Mouse (Mus musculus): Measurements from ENCODE around the gene Zfp654. TPM values are rescaled to one million over a fixed set of nuclear protein-coding genes. Genes with fewer than 3 reads are reported as not detected.
A peak's percentile ranks its signal among the peaks of the same experiment; 100 is the strongest.

Zfp654 gene
- polyA plus RNA-seq, 1 experiment from 2014 or later = 7.3 TPM

DNA sequence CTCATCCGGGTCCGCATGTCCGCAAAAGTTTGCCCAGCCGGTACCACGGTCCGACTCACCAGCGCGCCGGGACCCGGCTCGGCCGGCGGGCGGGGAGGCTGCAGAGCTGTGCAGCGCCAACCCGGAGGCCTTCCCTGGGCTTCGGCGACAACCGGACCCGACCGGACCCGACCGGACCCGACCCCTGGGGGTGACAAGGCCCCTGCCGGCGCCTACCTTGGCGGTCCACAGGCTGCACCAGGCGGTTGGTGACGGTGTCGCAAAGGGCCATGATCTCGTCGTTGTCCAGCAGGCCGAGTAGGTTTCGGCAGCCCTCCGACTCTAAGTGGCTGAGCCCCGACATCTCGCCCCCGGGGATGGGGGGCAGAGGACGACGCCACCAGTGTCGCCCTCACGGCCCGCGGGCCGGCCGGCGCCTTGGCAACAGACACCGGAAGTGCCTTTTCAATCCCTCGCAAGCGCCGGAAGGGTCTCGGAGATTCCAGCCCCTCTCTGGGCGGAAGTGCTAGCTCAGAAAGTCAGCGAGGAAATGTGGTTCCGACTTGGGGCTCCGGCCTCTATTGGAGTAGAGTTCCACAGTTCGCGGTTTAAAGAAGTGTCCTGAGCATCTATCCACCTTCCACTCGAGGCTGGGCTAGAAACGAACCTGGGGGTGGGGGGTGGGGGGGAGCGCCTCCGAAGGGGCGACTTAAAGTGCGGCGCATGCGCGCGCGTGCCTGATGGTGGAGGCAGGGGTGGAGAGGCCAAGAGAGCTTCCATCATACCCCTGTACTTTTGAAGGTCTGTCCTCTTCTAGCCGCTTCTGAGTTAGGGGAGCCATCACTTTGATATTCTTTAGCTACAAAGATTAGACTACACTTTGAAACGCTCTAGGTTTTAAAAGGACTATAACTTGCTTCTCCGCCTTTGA lies 80.7 kb downstream of the Zfp654 start, which contains the start of gene 4930453N24Rik:
Gene 4930453N24Rik (minus strand): TSS at position 641 of the 910 bp plus-strand sequence.
- WGBS = 2% methylated on average over 72 of the region's 72 CpGs
- Histone ChIP-seq H3K27ac (ENCODE audit: low read depth, low read length) (peak within 1 kb of the TSS; percentile 73), H3K27me3 (replicated peaks; ENCODE audit: control insufficient read depth, insufficient read depth, low read length) (no peaks in the 10 kb centered on the region), H3K9me3 (ENCODE audit: control insufficient read depth, low read length) (no peaks in the 10 kb centered on the region), H3K4me2 (peak within 1 kb of the TSS; percentile 62), H3K36me3 (ENCODE audit: control insufficient read depth, insufficient read depth, low read length) (no peaks in the 10 kb centered on the region), H3K9ac (ENCODE audit: low read depth, low read length) (peak within 1 kb of the TSS; percentile 84), H3K4me3 (ENCODE audit: low read depth, low read length) (peak within 1 kb of the TSS; percentile 83), H3K4me1 (replicated peaks; ENCODE audit: control insufficient read depth, insufficient read depth, low read length) (no peaks in the 10 kb centered on the region)
- DNase-seq (ENCODE audit: low spot score) (peak; percentile 86), ATAC-seq (replicated peaks; ENCODE audit: low FRiP score) (peak; percentile 95)

DNA sequence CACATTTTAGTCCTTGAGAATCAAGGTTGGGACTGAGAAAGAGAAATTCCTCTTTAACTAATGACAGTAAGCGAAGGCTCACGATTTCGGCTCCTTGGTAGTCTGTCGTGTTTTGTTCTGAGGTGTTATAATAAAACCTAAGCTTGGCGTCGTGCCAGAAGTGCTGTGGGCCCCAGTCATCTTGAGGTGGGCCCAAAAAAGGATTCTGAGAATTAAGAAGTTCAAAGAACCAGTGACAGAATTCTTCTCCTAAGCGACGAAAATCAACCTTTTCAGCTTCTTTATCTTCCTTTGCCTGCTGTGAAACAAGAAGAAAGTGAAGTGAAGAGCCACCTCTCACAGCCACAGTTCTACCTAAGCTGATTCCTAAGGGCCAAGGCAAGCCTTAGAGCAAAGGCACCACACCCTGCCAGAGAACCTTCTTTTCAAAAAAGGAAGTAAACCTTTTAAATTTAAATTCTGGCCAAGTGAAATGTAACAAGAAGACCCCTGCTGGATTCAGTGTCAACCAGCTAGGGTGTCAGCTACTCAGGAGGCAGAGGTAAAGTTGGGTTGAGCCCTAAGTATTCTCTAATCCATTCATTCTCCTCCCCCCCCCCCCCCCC lies 84.7 kb downstream of the Zfp654 start:
- DNase-seq (ENCODE audit: low spot score) = no peak
- ATAC-seq (replicated peaks; ENCODE audit: low FRiP score) = no peak
- H3K27ac ChIP-seq (ENCODE audit: low read depth, low read length) = no peak overlapping the region
- H3K4me1 ChIP-seq (replicated peaks; ENCODE audit: control insufficient read depth, insufficient read depth, low read length) = no peaks in the 10 kb centered on the region
- no peaks in the 10 kb centered on the region for H3K27me3 ChIP-seq (replicated peaks; ENCODE audit: control insufficient read depth, insufficient read depth, low read length)
- H3K9ac ChIP-seq (ENCODE audit: low read depth, low read length) = no peak overlapping the region
- H3K4me2 ChIP-seq = no peak overlapping the region
- peaks cover 16% of the 10 kb centered on the region for H3K36me3 ChIP-seq (ENCODE audit: control insufficient read depth, insufficient read depth, low read length)
- H3K4me3 ChIP-seq (ENCODE audit: low read depth, low read length) = no peak overlapping the region
- WGBS = 91% methylated on average over 8 of the region's 8 CpGs
- peaks cover 7% of the 10 kb centered on the region; the same call in 1 of the 2 replicates for H3K9me3 ChIP-seq (ENCODE audit: control insufficient read depth, low read length)

DNA sequence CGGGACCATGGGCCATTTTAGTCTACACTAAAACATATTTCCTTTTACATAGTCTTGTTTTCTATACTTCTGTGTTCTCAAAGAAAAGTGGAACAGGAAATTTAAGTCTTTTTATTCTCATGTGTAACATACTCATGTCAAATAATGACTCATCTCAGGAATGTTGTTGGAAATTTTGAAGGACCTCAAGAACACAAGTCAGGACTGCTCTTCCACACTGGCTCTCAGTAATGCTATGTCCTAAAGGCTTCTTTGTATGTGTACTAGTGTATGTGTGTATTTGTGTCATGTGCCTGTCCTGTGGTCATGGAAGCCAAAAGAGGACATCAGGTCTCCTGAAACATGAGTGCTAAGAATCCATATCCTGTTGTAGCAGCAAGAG lies 92.2 kb downstream of the Zfp654 start:
- Histone ChIP-seq H3K9ac (ENCODE audit: low read depth, low read length) (no peak overlapping the region), H3K27ac (ENCODE audit: low read depth, low read length) (no peak overlapping the region), H3K36me3 (ENCODE audit: control insufficient read depth, insufficient read depth, low read length) (peaks cover 12% of the 10 kb centered on the region), H3K4me2 (no peak overlapping the region), H3K9me3 (ENCODE audit: control insufficient read depth, low read length) (peaks cover 7% of the 10 kb centered on the region; the same call in 1 of the 2 replicates), H3K4me1 (replicated peaks; ENCODE audit: control insufficient read depth, insufficient read depth, low read length) (peaks cover 2% of the 10 kb centered on the region; the same call in 1 of the 2 replicates), H3K4me3 (ENCODE audit: low read depth, low read length) (no peak overlapping the region), H3K27me3 (replicated peaks; ENCODE audit: control insufficient read depth, insufficient read depth, low read length) (no peaks in the 10 kb centered on the region)
- ATAC-seq (replicated peaks; ENCODE audit: low FRiP score) (no peak), DNase-seq (ENCODE audit: low spot score) (no peak)
- 61% methylated on average over 1 of the region's 1 CpGs for WGBS

DNA sequence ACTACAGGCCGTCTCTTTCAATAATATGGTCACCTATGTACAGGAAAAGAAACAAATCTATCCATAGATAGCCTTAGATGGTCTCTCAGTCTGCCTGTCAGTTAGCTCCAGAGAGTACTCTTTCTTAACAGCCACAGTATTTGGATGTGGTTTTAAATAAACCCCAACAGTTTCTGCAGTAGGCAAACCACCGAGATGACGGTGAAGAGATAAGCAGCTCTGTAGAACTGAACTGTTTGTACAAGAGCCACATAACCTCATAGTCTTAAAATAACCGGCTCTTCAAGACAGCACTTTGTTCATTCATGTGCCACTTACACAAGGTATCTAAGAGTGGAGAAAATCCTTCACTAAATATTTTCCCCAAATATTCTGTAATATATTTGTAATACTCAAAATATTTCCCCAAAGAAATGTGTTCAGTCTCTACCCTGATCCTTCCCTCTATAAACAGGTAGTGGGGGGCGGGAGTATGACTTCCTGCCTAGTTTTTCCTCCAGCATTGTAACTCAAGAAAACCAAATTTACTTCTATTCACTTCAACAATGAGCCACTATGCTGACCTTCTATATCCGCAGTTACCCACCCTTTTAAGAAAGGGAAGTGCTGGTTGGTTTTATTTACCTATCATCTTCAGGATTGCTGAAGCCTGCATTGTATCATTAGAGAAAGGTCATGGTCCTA lies 92.7 kb downstream of the Zfp654 start:
- no peak overlapping the region for H3K4me2 ChIP-seq
- DNase-seq (ENCODE audit: low spot score) = no peak
- H3K9me3 ChIP-seq (ENCODE audit: control insufficient read depth, low read length) = peaks cover 7% of the 10 kb centered on the region; the same call in 1 of the 2 replicates
- WGBS = 36% methylated on average over 6 of the region's 6 CpGs
- H3K27me3 ChIP-seq (replicated peaks; ENCODE audit: control insufficient read depth, insufficient read depth, low read length) = no peaks in the 10 kb centered on the region
- no peak overlapping the region for H3K4me3 ChIP-seq (ENCODE audit: low read depth, low read length)
- peaks cover 10% of the 10 kb centered on the region for H3K36me3 ChIP-seq (ENCODE audit: control insufficient read depth, insufficient read depth, low read length)
- no peak overlapping the region for H3K27ac ChIP-seq (ENCODE audit: low read depth, low read length)
- H3K9ac ChIP-seq (ENCODE audit: low read depth, low read length) = no peak overlapping the region
- ATAC-seq (replicated peaks; ENCODE audit: low FRiP score) = peak; percentile 64
- H3K4me1 ChIP-seq (replicated peaks; ENCODE audit: control insufficient read depth, insufficient read depth, low read length) = peaks cover 2% of the 10 kb centered on the region; the same call in 1 of the 2 replicates

DNA sequence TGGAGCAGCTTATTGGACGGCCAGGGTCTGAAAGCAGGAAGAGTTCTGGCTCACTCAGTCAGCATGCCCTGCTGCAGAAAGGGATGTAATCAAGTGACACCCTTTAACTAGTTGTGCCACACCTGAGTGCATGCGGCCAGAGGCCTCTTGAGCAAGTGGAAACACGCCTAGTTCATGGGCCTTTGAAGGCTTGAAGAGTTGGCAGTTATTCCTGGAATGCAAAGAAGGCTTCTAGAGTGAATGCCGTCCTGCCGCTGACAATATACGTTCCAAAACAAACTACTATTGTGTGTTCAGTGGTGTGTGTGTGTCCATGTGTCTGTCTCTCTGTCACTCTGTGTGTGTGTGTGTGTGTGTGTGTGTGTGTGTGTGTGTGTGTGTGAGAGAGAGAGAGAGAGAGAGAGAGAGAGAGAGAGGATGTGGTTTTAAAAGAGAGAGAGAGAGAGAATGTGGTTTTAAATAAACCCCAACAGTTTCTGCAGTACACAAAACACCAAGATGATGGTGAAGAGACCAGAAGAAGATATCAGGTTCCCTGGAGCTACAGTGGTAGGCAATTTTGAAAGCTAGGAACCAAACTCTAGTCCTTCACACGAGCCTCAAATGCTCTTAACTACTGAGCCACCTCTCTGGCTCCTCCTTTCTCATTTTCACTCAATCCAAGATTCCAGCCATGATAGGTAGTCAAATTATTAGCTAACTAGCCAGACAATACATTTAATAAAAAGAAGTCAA lies 93.6 kb downstream of the Zfp654 start:
- no peak for DNase-seq (ENCODE audit: low spot score)
- H3K4me2 ChIP-seq = no peak overlapping the region
- no peak overlapping the region for H3K27ac ChIP-seq (ENCODE audit: low read depth, low read length)
- H3K4me3 ChIP-seq (ENCODE audit: low read depth, low read length) = no peak overlapping the region
- peaks cover 2% of the 10 kb centered on the region for H3K36me3 ChIP-seq (ENCODE audit: control insufficient read depth, insufficient read depth, low read length)
- H3K27me3 ChIP-seq (replicated peaks; ENCODE audit: control insufficient read depth, insufficient read depth, low read length) = no peaks in the 10 kb centered on the region
- H3K9ac ChIP-seq (ENCODE audit: low read depth, low read length) = no peak overlapping the region
- 80% methylated on average over 7 of the region's 7 CpGs for WGBS
- peaks cover 2% of the 10 kb centered on the region; the same call in 1 of the 2 replicates for H3K4me1 ChIP-seq (replicated peaks; ENCODE audit: control insufficient read depth, insufficient read depth, low read length)
- peaks cover under 1% of the 10 kb centered on the region; the same call in 1 of the 2 replicates for H3K9me3 ChIP-seq (ENCODE audit: control insufficient read depth, low read length)
- no peak for ATAC-seq (replicated peaks; ENCODE audit: low FRiP score)

DNA sequence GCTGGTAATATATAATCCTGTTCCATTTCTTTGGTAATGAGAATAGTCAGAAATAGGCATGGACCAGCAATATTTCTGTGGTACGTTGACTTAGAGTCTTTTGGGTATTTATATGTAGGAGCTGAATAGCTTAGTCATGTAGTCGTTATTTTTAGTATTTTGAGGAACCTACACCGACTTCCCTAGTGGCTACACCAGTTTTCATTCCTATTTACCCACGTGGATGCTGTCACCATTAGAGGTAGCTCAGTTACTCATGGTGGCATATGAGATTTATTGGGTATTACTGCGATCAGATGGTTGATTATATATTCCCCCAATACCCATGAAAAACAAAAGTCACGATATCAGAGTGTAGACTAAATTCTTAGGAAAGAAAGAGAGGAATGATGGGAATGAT lies 95.1 kb downstream of the Zfp654 start:
- Histone ChIP-seq H3K4me3 (ENCODE audit: low read depth, low read length) (no peak overlapping the region), H3K9me3 (ENCODE audit: control insufficient read depth, low read length) (no peaks in the 10 kb centered on the region), H3K27ac (ENCODE audit: low read depth, low read length) (no peak overlapping the region), H3K9ac (ENCODE audit: low read depth, low read length) (no peak overlapping the region), H3K36me3 (ENCODE audit: control insufficient read depth, insufficient read depth, low read length) (no peaks in the 10 kb centered on the region), H3K4me2 (no peak overlapping the region), H3K27me3 (replicated peaks; ENCODE audit: control insufficient read depth, insufficient read depth, low read length) (no peaks in the 10 kb centered on the region), H3K4me1 (replicated peaks; ENCODE audit: control insufficient read depth, insufficient read depth, low read length) (peaks cover 2% of the 10 kb centered on the region; the same call in 1 of the 2 replicates)
- WGBS = 60% methylated on average over 6 of the region's 6 CpGs
- no peak for ATAC-seq (replicated peaks; ENCODE audit: low FRiP score)
- no peak for DNase-seq (ENCODE audit: low spot score)

DNA sequence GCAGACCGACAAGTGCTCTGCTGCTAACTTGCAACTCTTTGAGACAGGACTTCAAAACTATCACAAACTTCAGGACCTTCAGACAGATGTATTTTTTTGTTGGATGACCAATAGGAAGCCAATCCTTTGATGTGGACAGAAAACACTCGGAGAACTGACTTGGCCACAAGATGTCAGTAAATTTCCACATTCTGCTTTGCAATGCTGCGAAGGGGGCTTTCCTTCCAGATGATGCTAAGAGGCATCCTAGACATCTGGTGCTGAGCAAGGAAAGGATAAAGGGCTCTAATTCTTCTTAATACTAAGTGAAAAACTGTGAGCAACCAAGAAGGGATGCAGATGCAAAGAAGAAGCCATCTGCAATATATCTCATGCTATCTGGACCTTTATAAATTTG lies 96.7 kb downstream of the Zfp654 start:
- DNase-seq (ENCODE audit: low spot score) = no peak

More for the DNA sequence above, 96.7 kb downstream of the Zfp654 start:
- Histone ChIP-seq H3K36me3 (ENCODE audit: control insufficient read depth, insufficient read depth, low read length) (no peaks in the 10 kb centered on the region), H3K9me3 (ENCODE audit: control insufficient read depth, low read length) (no peaks in the 10 kb centered on the region), H3K4me1 (replicated peaks; ENCODE audit: control insufficient read depth, insufficient read depth, low read length) (peaks cover 2% of the 10 kb centered on the region; the same call in 1 of the 2 replicates), H3K9ac (ENCODE audit: low read depth, low read length) (no peak overlapping the region), H3K4me3 (ENCODE audit: low read depth, low read length) (no peak overlapping the region), H3K27me3 (replicated peaks; ENCODE audit: control insufficient read depth, insufficient read depth, low read length) (no peaks in the 10 kb centered on the region), H3K27ac (ENCODE audit: low read depth, low read length) (no peak overlapping the region), H3K4me2 (no peak overlapping the region)
- ATAC-seq (replicated peaks; ENCODE audit: low FRiP score) = no peak
- WGBS = 41% methylated on average over 3 of the region's 3 CpGs

Measured in liver, embryonic 11.5 days (tissue).